Mouse (Mus musculus) cortical plate, adult 2 months (tissue): ENCODE data around the gene Arid5b.

Experiments
- CTCF ChIP-seq: fragments of 200-500 bp; IDR thresholded peaks from 2 replicates; pipeline ENCODE4 v1.5.1; 2011; ENCODE audit warnings: mild to moderate bottlenecking, control low read depth, low read length; ENCODE audit not compliant: insufficient read depth; ENCODE audit errors: extremely low read depth
- POLR2A ChIP-seq: fragments of 200-500 bp; IDR thresholded peaks from 2 replicates; pipeline ENCODE4 v1.6.1; 2011; ENCODE audit warnings: mild to moderate bottlenecking, low read length, control low read depth; ENCODE audit not compliant: insufficient read depth; ENCODE audit errors: extremely low read depth

GRCm38 (mm10) chr10:68090197-68090535 lies 188.4 kb downstream of the Arid5b start:
- TF ChIP-seq CTCF (no peak), POLR2A (no peak)
